Mouse (Mus musculus) adrenal gland, postnatal 10 days (tissue): ENCODE measurements around the gene Col4a6. TPM values are rescaled to one million over a fixed set of nuclear protein-coding genes. Genes with fewer than 3 reads are reported as not detected.
A peak's percentile ranks its signal among the peaks of the same experiment; 100 is the strongest.

Experiments
- DNase-seq: peaks from one replicate; pipeline ENCODE4 v3.0.0; 2021; ENCODE audit warnings: mixed read lengths
- long read RNA-seq, 2 experiments: library from polyadenylated mRNA; stranded (forward); transcript quantifications; one replicate each; pipeline ENCODE4 v2.0.0; 2021
- total RNA-seq, 2 experiments: library from RNA; stranded (reverse); gene quantifications; 2 replicates each; pipeline ENCODE4 v1.2.3; 2021

Gene Col4a6
- 1 to 10 TPM; 3.9 to 5.7 TPM for total RNA-seq
- long read RNA-seq, experiment 1, full-length matches to known transcripts, result 1 of 1 reads
- long read RNA-seq, experiment 1, partial matches to known transcripts, result 0 of 1 reads
- long read RNA-seq, experiment 1, other reads (novel, unspliced or antisense), result 0 of 1 reads
- long read RNA-seq, experiment 2, partial matches to known transcripts, result 1 of 2 reads
- long read RNA-seq, experiment 2, other reads (novel, unspliced or antisense), result 1 of 2 reads

- DNase-seq, result peak; percentile 6
Measured at GRCm38 (mm10) chrX:141473470-141474302, at the start of gene Col4a6. TSS of gene Col4a6 (minus strand) at chrX:141474076.

- no peak for DNase-seq
Measured at GRCm38 (mm10) chrX:141503125-141503524, 29.2 kb upstream of the Col4a6 start.

- no peak for DNase-seq
Measured at GRCm38 (mm10) chrX:141494545-141494944, 20.7 kb upstream of the Col4a6 start.

GRCm38 (mm10) chrX:141475566-141476327 lies 1.9 kb upstream of the Col4a6 start:
- peak; percentile 22 for DNase-seq

GRCm38 (mm10) chrX:141475110-141475509 lies 1.2 kb upstream of the Col4a6 start, which contains the start of gene Col4a5:
TSS of gene Col4a5 (plus strand) at chrX:141475385.
- peak; percentile 81 for DNase-seq

GRCm38 (mm10) chrX:141447936-141448335 lies 25.9 kb downstream of the Col4a6 start:
- no peak for DNase-seq

GRCm38 (mm10) chrX:141439423-141439822 lies 34.5 kb downstream of the Col4a6 start:
- DNase-seq, result peak; percentile 6

GRCm38 (mm10) chrX:141436780-141437179 lies 37.1 kb downstream of the Col4a6 start:
- DNase-seq, result no peak

- DNase-seq, result no peak
Measured at GRCm38 (mm10) chrX:141415318-141415717, 58.6 kb downstream of the Col4a6 start.

- DNase-seq, result no peak
Measured at GRCm38 (mm10) chrX:141396243-141396642, 77.6 kb downstream of the Col4a6 start.

GRCm38 (mm10) chrX:141385399-141386105 lies 88.3 kb downstream of the Col4a6 start:
- DNase-seq, result no peak

GRCm38 (mm10) chrX:141384632-141385031 lies 89.2 kb downstream of the Col4a6 start:
- no peak for DNase-seq

- no peak for DNase-seq
Measured at GRCm38 (mm10) chrX:141370276-141370675, 103.6 kb downstream of the Col4a6 start.

GRCm38 (mm10) chrX:141363331-141363730 lies 110.5 kb downstream of the Col4a6 start:
- DNase-seq, result peak; percentile 13

- DNase-seq, result no peak
Measured at GRCm38 (mm10) chrX:141341417-141341816, 132.5 kb downstream of the Col4a6 start.

GRCm38 (mm10) chrX:141328044-141328443 lies 145.8 kb downstream of the Col4a6 start:
- no peak for DNase-seq

- no peak for DNase-seq
Measured at GRCm38 (mm10) chrX:141324201-141324600, 149.7 kb downstream of the Col4a6 start.

- DNase-seq, result no peak
Measured at GRCm38 (mm10) chrX:141316217-141316616, 157.7 kb downstream of the Col4a6 start.

GRCm38 (mm10) chrX:141315795-141316194 lies 158.1 kb downstream of the Col4a6 start:
- DNase-seq, result no peak

- DNase-seq, result no peak
Measured at GRCm38 (mm10) chrX:141292702-141293462, 181.0 kb downstream of the Col4a6 start.

GRCm38 (mm10) chrX:141276397-141276796 lies 197.5 kb downstream of the Col4a6 start:
- no peak for DNase-seq
